Mouse (Mus musculus) cortical plate, adult 2 months (tissue): ENCODE measurements at regions not wholly inside any gene's neighbourhood (a gene's known extent, or its start where the extent isn't known, plus 50 kb on each side); places are given as distances from the start of the nearest gene placed in this dataset.

Experiments
- CTCF ChIP-seq: fragments of 200-500 bp; IDR thresholded peaks from 2 replicates; pipeline ENCODE4 v1.5.1; 2011; ENCODE audit warnings: mild to moderate bottlenecking, control low read depth, low read length; ENCODE audit not compliant: insufficient read depth; ENCODE audit errors: extremely low read depth
- POLR2A ChIP-seq: fragments of 200-500 bp; IDR thresholded peaks from 2 replicates; pipeline ENCODE4 v1.6.1; 2011; ENCODE audit warnings: mild to moderate bottlenecking, low read length, control low read depth; ENCODE audit not compliant: insufficient read depth; ENCODE audit errors: extremely low read depth

GRCm38 (mm10) chr10:9338207-9338801, 336.7 kb downstream of the Samd5 start:
- TF ChIP-seq CTCF (no peak), POLR2A (no peak)
